Mouse (Mus musculus) neural tube, embryonic 10.5 days (tissue): Measurements from ENCODE around the gene Dynlt1f.
A peak's percentile ranks its signal among the peaks of the same experiment; 100 is the strongest.
"Not testable (repeated sequence)": the region's sequence is repeated elsewhere in the genome, so short reads cannot be mapped to it uniquely, and the experiment has no call there.

Experiments used
- DNase-seq: peaks from one replicate; pipeline ENCODE4 v3.0.0-alpha.2; 2017; ENCODE audit warnings: low spot score; ENCODE audit errors: extremely low spot score

Gene Dynlt1f

GRCm38 (mm10) chr17:6624926-6625558, 30.7 kb downstream of the Dynlt1f start:
- not testable (repeated sequence) for DNase-seq

GRCm38 (mm10) chr17:6621976-6622375, 33.7 kb downstream of the Dynlt1f start:
- DNase-seq: not testable (repeated sequence)

- DNase-seq: not testable (repeated sequence)
Measured at GRCm38 (mm10) chr17:6620730-6621451, 34.8 kb downstream of the Dynlt1f start.

- DNase-seq: not testable (repeated sequence)
Measured at GRCm38 (mm10) chr17:6620035-6620434, 35.7 kb downstream of the Dynlt1f start.

- DNase-seq: not testable (repeated sequence)
Measured at GRCm38 (mm10) chr17:6619271-6619670, 36.4 kb downstream of the Dynlt1f start.

GRCm38 (mm10) chr17:6617689-6618400, 37.9 kb downstream of the Dynlt1f start:
- DNase-seq: not testable (repeated sequence)

GRCm38 (mm10) chr17:6616731-6617130, 39.0 kb downstream of the Dynlt1f start:
- not testable (repeated sequence) for DNase-seq

- not testable (repeated sequence) for DNase-seq
Measured at GRCm38 (mm10) chr17:6614316-6614715, 41.4 kb downstream of the Dynlt1f start.

- not testable (repeated sequence) for DNase-seq
Measured at GRCm38 (mm10) chr17:6613524-6613923, 42.2 kb downstream of the Dynlt1f start.

GRCm38 (mm10) chr17:6605347-6605746, 50.4 kb downstream of the Dynlt1f start:
- DNase-seq: not testable (repeated sequence)

GRCm38 (mm10) chr17:6602205-6602604, 53.5 kb downstream of the Dynlt1f start:
- not testable (repeated sequence) for DNase-seq

- peak; percentile 75 for DNase-seq
Measured at GRCm38 (mm10) chr17:6601204-6601911, 54.3 kb downstream of the Dynlt1f start, which contains the start of gene Dynlt1c. Gene Dynlt1c, plus strand, starts transcription at chr17:6601671.

- not testable (repeated sequence) for DNase-seq
Measured at GRCm38 (mm10) chr17:6600216-6600911, 55.3 kb downstream of the Dynlt1f start.

- DNase-seq: not testable (repeated sequence)
Measured at GRCm38 (mm10) chr17:6598356-6598755, 57.3 kb downstream of the Dynlt1f start.
